ENCODE assay signal across 20 mouse cellular contexts in the genomic region with DNA sequence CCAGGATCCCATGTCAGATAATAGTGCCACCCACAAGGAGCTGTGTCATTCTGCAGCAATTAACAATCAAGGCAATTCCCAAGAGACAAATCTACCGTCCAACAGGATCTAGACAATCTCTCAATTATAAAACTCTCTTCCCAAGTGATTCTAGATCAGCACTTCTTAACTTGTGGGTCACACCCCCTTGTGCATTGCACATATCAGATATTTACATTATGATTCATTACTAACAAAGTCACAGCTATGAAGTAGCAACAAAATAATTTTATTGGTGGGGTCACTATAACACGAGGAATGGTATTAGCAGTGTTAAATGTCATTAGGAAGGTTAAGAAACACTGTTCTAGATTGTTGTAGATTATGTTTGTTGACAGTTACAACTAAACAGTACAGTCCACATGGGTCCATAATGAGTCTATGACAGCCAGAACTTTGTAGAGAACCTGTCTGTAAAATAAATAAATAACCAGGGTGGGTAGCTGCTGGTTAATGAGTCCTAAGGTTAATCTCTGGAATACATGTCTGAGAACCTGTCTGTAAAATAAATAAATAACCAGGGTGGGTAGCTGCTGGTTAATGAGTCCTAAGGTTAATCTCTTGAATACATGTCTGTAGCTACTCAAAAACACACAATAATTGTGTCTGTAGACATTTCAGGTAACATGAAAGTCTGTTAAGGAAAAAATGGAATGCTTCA.
DNase-seq lines count a peak whose midpoint lies in the region; ATAC-seq and TF ChIP-seq lines count a peak whose summit lies in the region.
"Had no signal": no experiment of that assay in that cellular context is flagged by ENCODE, and none has a peak within 500 bp of the region (broad histone marks: within the 10 kb centered on the region; RNA-seq: fewer than 3 reads in every experiment).

No protein-coding gene starts in this region.

- no peak for TF ChIP-seq CTCF in kidney, adult 2 months (conservative IDR thresholded peaks at IDR 0.05; ENCODE audit: insufficient read depth, insufficient read length, low read depth, low read length)

- no peaks in the 10 kb centered on the region for H3K27me3 ChIP-seq in kidney, adult 2 months (replicated peaks; ENCODE audit: control insufficient read depth, insufficient read depth, low read length)
- no peaks in the 10 kb centered on the region for H3K27me3 ChIP-seq in kidney, embryonic 16.5 days (ENCODE audit: insufficient read depth, low read length)
- H3K27me3 ChIP-seq in intestine, embryonic 15.5 days (replicated peaks): no peaks in the 10 kb centered on the region
- H3K27me3 ChIP-seq: forebrain, embryonic 13.5 days; heart, embryonic 12.5 days had no signal

- no peak overlapping the region for H3K4me3 ChIP-seq in kidney, adult 2 months (ENCODE audit: insufficient read depth, low read depth, low read length)
- H3K4me3 ChIP-seq in kidney, embryonic 16.5 days (ENCODE audit: low read length): no peak overlapping the region
- H3K4me3 ChIP-seq in intestine, embryonic 15.5 days (replicated peaks): no peak overlapping the region
- H3K4me3 ChIP-seq: embryonic facial prominence, embryonic 10.5 days; forebrain, embryonic 13.5 days; heart, embryonic 12.5 days had no signal

- no peak overlapping the region for H3K9ac ChIP-seq in kidney, embryonic 16.5 days (replicated peaks; ENCODE audit: low read length)
- no peak overlapping the region for H3K9ac ChIP-seq in intestine, embryonic 15.5 days
- H3K9ac ChIP-seq: forebrain, embryonic 13.5 days; forebrain, postnatal 0 days; heart, embryonic 12.5 days had no signal

- no peaks in the 10 kb centered on the region for H3K9me3 ChIP-seq in kidney, embryonic 16.5 days (ENCODE audit: low read length)
- no peaks in the 10 kb centered on the region for H3K9me3 ChIP-seq in intestine, embryonic 15.5 days
- H3K9me3 ChIP-seq: embryonic facial prominence, embryonic 10.5 days; forebrain, embryonic 13.5 days; G1E; heart, embryonic 12.5 days had no signal

- H3K36me3 ChIP-seq in kidney, adult 2 months (ENCODE audit: control insufficient read depth, insufficient read depth, low read length): no peaks in the 10 kb centered on the region
- H3K36me3 ChIP-seq in kidney, embryonic 16.5 days (ENCODE audit: insufficient read depth, low read length): no peaks in the 10 kb centered on the region
- H3K36me3 ChIP-seq in intestine, embryonic 15.5 days: no peaks in the 10 kb centered on the region
- H3K36me3 ChIP-seq: embryonic facial prominence, embryonic 10.5 days; G1E; heart, embryonic 12.5 days had no signal

- peak; percentile 81; the same call in 1 of the 2 replicates for ATAC-seq in kidney, embryonic 16.5 days (ENCODE audit: low FRiP score, low TSS enrichment)
- peak; percentile 83 for ATAC-seq in intestine, embryonic 15.5 days
- ATAC-seq: CD4-positive, CD25-positive, alpha-beta regulatory T cell, adult 4 months; forebrain, embryonic 13.5 days; forebrain, postnatal 0 days had no signal

- H3K4me1 ChIP-seq in kidney, adult 2 months (ENCODE audit: control insufficient read depth, insufficient read depth, low read length): peaks cover 26% of the 10 kb centered on the region
- H3K4me1 ChIP-seq in kidney, embryonic 16.5 days (ENCODE audit: insufficient read depth, low read length): peaks cover 29% of the 10 kb centered on the region
- H3K4me1 ChIP-seq in intestine, embryonic 15.5 days (replicated peaks): no peaks in the 10 kb centered on the region
- H3K4me1 ChIP-seq: forebrain, embryonic 13.5 days had no signal

- intact Hi-C loops in heart, postnatal 36 days (cut with DNase I): no loop called here

- H3K4me2 ChIP-seq in kidney, embryonic 16.5 days (replicated peaks; ENCODE audit: low read depth, low read length): no peak overlapping the region
- H3K4me2 ChIP-seq in intestine, embryonic 15.5 days (replicated peaks): no peak overlapping the region
- H3K4me2 ChIP-seq: forebrain, embryonic 13.5 days; heart, embryonic 12.5 days had no signal

- peak; percentile 83 for DNase-seq in kidney, adult 2 months
- DNase-seq in kidney, postnatal 25 days: no peak
- DNase-seq in kidney, adult 18-20 months: no peak
- peak; percentile 32 for DNase-seq in kidney, postnatal 14 days
- DNase-seq in heart, postnatal 36 days: no peak
- DNase-seq in spleen, postnatal 14 days (ENCODE audit: low spot score in 2 of 2): no peak
- DNase-seq: adrenal gland, adult 8-10 months; adrenal gland, postnatal 36 days; B cell, adult 2 months; cerebellum, adult 2 months; cerebellum, postnatal 10 days; forebrain, postnatal 0 days; gastrocnemius, postnatal 14 days had no signal

- H3K27ac ChIP-seq in kidney, adult 2 months (ENCODE audit: insufficient read depth, low read depth, low read length): peak overlapping the region; percentile 91
- peak overlapping the region; percentile 49 for H3K27ac ChIP-seq in kidney, embryonic 16.5 days (ENCODE audit: low read length)
- no peak overlapping the region for H3K27ac ChIP-seq in intestine, embryonic 15.5 days
- H3K27ac ChIP-seq: embryonic facial prominence, embryonic 10.5 days; forebrain, embryonic 13.5 days had no signal

- WGBS in kidney, adult 2 months: 28% methylated on average over 2 of the region's 2 CpGs
- WGBS in kidney, embryonic 16.5 days: 55% methylated on average over 2 of the region's 2 CpGs
- 50% methylated on average over 2 of the region's 2 CpGs for WGBS in intestine, embryonic 15.5 days

- TF ChIP-seq POLR2A in kidney, adult 2 months (IDR thresholded peaks at IDR 0.05; ENCODE audit: low read depth, low read length): no peak

Comparison
In these comparisons a context has a peak if more than half of its experiments do, and no peak if none do; other contexts are left out.
1. DNase-seq: peak in kidney, adult 2 months (single experiment) and kidney, postnatal 14 days (single experiment); none in kidney, postnatal 25 days (0 of 2), kidney, adult 18-20 months (single experiment), heart, postnatal 36 days (0 of 2) and spleen, postnatal 14 days (0 of 2).